Mouse (Mus musculus) C2C12 (cell line): ENCODE data around the gene Relt.

Experiments used
- CTCF ChIP-seq: IDR thresholded peaks from one replicate; pipeline ENCODE4 v1.5.1; 2011; ENCODE audit not compliant: control insufficient read depth, insufficient read depth, insufficient read length
- MAX ChIP-seq: IDR thresholded peaks from one replicate; pipeline ENCODE4 v1.6.1; 2011; ENCODE audit warnings: mild to moderate bottlenecking, control low read depth

GRCm38 (mm10) chr7:100844385-100845025 is 18.7 kb downstream of the Relt start:
- TF ChIP-seq CTCF: no peak
- TF ChIP-seq MAX: no peak
